Mouse (Mus musculus): ENCODE measurements around the gene Prickle2.

Prickle2 gene

DNA sequence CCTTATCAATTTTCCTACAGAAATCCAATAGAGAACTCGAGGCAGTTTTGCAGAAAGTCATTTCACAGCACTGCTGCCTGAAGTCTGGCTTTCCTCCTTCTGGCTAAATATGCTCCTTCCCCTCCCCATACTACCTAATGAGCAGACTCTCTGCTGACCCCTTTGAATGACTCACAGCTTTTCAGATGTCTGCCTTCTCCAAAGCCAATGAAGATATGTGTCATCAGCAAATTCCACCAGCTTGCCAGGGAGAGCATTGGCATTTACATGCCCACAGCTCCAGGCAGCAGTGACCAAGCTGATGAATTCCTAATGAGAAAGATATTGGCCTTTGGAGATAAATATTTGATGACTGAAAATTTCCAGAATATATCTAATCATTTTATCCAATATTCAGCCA lies 121.9 kb downstream of the Prickle2 start:
- DNase-seq (ENCODE audit: low read depth), result no peak

DNA sequence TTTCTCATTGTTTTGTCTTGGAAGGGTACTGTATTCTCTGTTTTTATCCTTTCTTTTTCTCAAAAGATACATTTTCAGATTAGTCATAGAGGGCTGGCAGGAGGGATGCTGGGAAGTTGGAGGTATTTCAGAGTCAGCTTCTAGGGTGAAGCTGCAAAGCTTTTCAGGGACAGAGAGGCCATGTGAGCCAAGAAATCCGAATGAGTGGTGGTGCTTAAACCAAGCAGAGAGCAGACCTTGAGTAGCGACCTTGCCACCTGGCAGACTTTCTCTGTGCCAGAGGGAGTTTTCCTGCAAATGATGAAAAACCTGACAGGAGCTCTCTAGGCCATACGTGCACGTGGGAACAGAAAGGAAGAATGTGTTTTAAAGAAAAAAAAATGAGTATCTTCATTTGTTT lies 130.7 kb downstream of the Prickle2 start:
- DNase-seq (ENCODE audit: low read depth), result no peak

DNA sequence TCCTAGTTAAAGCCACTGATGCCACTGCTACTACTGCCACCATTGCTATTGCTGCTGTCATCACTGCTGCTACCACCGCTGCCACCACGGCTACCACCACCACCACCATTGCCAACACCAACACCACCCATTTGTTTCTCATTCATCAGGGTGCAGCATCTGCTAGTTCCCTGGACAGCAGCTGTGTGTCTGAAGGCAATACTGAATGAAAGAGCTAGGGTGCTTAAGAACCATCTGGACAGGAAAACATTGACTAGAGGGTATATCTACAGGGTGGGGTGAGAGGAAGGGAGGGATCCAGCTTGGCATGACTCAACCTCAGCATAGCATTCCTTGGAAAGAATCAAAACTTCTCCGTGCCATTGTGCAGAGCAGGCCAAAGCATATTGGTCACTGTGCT lies 133.8 kb downstream of the Prickle2 start:
- no peak for DNase-seq (ENCODE audit: low read depth)

DNA sequence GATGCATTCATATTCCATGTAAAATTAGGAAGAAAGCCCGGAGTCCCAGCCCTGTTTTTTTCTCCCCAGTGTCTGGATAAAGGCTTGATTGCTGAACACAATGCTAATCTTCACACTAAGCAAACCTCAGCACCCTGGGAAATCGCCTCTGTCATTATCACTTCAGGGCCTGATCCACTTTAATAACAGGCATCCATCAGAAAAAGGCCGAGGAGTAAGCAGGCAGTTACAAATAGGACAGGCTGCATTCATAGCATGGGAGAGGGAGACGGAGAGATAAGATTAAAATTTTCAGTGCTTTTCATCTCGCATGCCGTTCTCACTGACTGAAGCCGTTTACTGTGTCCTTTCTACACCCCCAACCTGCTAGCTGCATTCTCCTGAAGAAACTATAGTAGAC lies 135.9 kb downstream of the Prickle2 start:
- DNase-seq (ENCODE audit: low read depth), result no peak

DNA sequence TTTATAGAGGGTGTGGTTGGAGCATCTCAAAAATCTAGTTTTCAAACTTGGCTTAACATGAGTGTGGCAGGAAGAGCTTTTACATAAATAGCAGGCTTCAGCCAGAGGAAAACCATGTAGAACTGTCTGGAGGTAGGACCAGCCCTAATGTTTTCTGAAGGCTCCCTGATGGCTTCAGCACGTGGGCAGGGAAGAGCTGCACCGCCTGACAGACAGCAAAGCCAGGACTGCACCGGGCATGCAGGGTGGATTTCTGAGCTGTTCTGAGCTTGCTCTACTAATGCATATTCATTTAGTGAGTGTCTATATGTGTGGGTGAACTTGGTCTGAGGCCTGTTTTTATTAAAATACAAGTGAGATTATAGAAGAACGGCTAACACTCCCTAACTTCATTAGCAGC lies 136.7 kb downstream of the Prickle2 start:
- DNase-seq (ENCODE audit: low read depth), result no peak

DNA sequence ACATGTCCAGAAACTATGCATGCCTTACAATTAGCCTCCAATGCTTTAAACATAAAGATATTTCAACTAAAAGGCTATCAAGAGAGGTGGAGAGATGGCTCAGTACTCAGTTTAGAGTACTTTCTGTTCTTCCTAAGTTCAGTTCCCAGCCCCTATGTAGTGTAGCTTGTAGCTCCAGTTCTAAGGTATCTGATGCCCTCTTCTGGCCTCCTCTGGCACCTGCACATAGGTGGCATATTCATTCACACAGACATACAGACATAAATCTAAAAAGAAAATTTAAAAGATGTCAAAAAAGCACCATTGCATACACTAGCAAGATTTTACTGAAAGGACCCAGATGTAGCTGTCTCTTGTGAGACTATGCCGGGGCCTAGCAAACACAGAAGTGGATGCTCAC lies 146.7 kb downstream of the Prickle2 start:
- no peak for DNase-seq (ENCODE audit: low read depth)

DNA sequence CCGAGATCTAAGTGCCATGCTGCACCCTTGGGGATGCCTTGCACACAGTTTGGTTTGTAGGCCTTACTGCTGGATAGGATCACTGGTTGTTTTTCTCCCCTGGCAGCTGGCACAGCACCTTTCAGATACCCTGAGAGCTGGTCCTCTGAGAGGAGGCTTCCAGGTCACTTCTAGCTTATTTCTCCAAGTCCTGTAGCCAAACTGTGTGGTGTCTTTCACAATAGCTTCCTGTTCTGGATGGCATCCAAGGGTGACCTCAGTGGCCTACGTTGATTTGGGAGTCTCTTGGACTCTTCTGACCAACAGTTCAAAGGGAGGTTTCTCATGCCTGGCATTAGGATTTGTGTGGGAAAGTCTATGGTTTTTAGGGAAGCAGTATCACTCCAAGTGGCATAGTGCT lies 150.3 kb downstream of the Prickle2 start:
- no peak for DNase-seq (ENCODE audit: low read depth)

DNA sequence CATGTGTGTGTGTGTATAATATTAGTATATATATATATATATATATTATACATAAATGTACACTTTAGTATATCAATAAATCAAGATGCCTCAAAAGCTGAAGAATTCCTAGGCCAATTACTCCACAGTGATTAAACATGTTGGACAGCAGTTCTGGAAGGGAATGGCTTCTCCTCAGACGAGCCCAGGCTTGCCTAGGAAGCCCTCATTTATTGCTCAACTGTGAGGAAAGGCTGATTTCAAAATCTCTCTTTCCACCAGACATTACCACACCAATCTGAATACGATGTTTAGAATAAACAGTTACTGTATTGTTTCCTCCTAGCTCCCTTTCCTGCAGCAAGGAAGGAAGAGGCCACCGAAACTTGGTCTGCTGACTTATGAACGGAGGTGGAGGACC lies 152.9 kb downstream of the Prickle2 start:
- DNase-seq (ENCODE audit: low read depth), result no peak

DNA sequence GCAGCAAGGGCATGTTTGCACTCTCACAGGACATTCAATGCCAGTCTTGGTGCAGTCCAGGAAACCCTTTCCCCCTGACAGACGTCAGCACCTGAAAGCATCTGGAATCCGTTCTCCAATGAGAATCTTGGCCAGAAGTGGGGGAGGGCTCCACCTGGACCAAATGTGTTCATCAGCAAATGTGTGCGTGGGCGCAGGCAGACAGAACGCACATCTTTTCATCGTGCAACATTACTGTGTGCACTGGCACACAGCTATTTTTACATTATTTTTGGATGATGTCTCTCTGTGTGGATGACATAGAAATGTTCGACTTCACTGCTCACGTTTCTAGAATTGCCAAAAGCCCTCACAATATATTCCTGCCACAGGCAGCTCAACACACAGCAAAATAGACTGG lies 156.7 kb downstream of the Prickle2 start:
- no peak for DNase-seq (ENCODE audit: low read depth)

DNA sequence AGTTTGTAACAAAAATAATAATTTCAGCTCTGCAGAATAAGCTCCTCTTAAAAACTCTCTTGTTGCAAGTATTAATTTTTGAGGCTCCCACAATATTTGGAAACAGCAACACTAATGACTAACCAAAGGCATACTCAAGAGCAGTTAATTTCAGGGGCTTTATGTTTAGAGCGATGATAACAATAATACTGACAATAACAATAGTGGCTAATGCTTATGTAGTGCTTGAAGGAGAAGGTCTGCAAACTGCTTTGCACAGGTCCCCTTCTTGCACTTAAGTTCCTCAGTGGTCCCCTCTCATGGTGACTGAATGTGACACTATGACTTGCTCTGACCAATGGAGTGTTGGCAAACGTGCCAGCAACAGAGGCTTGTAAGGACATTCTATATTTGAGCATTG lies 160.8 kb downstream of the Prickle2 start:
- no peak for DNase-seq (ENCODE audit: low read depth)

DNA sequence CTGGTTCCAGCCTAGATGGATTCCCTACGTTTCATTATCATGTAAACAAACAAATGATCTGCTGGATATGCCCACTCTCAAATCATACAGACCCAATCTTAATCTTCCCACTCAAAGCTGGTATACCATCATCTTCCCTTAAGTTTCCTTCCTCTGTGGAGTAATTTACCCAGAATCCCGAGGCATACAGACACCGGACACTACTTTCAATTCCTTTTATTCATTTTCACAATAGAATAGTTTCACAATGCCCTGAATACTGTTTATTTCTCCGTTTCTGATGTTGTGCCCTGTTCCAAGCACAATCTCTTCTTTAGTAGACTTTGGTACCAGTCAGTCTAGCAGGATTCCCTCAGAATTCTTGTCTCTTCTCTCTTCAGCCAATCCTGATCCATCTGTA lies 162.1 kb downstream of the Prickle2 start:
- no peak for DNase-seq (ENCODE audit: low read depth)

DNA sequence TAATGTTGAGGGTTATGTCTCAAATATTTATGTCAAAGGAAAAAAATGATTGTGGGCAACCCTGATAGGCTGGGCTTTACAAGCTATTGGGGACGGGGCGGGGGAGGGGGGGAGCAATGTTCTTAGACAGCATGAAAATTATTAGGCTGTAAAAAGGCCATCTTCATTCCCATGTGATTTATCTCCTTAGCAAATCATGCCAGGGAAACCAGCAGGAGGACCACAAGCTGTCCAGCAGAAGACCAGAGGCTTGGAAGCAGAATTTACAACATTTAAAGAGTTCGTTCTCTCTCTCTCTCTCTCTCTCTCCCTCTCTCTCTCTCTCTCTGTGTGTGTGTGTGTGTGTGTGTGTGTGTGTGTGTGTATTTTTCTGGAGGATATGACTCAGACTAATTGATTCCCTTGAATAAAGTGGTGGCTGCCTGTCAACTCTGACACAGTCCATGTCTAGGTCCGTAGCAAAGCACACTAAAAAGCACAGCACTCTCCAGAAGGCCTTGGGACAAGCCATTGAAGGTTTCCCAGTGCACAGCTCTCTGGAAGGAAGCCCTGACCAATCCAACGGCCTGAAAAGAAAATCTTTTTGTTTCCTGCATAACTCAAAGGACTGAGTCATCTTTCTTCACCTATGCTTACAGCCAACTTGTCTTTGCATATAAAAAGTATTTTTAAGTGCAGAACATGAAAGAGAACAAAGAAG lies 163.4 kb downstream of the Prickle2 start:
- no peak for DNase-seq (ENCODE audit: low read depth)

DNA sequence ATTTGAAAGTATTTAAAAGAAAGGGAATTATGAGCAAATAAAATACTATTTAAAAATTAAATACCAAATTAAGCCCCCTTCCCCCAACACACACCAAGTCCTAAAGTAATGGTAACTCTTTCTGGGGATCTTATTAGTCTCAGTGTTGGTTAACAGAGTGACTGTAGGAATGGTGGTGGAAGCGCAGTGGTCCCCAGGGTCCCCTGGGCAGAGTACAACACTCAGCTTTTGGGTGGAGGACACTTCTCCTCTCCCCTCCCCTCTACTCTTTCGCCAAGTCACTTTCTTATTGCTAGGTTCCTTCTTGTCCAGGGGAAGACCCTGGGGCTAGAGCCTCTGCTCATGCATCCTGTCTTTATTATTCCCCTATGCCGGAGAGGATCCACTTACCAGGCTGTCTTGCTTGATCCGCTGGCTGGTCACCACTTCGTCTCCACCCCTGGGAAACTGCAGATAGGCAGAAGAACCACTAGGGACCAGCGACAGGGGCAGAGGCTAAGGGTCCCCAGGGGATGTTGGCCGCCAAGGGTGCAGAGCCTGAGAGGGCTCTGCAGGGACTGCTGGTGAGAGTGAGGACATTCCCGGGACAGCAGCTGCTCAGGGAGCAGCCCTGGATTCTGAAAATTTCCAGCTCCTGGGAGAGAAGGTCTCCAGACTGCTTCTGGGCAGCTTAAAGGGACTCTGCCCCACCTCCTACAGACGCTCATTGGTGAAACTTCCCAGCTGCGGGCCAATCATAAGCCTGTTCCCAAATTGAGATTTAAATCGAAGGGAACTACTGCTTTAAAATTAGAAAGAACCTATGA lies 171.5 kb downstream of the Prickle2 start:
- no peak for DNase-seq (ENCODE audit: low read depth)

DNA sequence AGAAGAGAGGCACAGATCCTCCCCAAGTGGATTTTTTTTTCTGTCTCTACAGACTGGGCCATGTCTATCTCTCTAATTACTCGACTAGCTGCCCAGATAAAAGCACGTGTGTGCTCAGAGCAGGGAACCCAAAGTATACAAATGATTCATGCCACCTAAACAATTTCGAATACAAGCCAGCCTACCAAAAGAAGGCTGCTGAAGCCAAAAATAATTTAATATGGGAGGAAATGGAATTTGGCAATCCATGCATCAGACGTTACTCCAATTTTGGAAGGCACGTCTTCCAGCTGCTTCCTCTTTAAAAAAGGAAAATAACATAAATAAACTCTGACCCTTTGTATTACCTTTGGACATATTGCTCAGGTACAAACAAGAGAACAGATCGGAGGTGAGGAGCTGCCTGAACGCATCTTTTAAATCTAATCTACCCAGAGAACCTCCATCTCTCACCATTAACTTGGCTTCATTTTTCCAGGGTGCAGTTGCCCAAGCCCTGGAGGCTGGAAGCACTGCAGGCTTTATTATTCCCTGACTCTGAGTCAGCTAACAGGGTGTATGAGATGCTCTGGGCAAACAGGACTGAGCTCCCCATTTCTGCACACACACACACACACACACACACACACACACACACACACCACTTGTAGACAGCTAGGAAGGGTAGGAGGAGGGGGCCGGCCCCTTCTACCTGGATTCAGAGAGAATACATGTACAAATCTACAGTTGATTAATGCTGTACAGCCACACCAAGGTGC lies 172.5 kb downstream of the Prickle2 start:
- no peak for DNase-seq (ENCODE audit: low read depth)

DNA sequence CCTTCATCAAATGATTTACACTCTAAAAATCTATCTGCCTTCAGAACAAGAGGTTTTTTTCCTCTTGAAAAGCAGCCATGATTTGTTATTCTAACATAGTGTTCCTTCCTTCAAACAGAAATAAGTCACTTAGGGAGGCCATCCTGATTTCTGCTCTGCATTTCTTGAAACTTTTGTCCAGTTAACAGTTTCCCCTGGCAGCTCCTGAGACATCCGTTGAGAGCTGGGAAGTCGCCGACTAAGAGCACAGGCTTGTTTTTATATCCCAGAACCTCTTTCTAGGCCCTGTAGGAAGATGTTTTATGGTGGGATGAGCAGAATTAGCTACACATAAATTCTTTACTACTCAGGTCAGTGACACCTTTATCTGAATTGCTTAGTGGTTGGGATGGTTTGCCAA lies 173.1 kb downstream of the Prickle2 start:
- DNase-seq (ENCODE audit: low read depth), result no peak

DNA sequence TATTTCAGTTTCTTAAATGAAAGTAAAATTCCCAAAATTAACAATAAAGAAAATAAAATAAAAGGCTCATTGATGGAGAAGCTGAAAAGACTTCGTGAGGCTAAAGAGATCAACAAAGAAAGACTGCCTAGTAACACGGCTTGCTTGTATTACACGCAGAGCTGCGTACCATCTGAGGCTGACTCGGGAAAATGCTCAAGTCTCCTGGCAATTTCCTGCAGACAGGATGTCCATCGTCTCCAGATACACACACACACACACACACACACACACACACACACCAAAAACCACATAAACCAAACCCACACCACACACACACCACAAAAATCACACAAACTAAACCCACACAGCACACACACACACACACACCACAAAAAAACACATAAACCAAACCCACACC lies 173.6 kb downstream of the Prickle2 start:
- DNase-seq (ENCODE audit: low read depth), result no peak

DNA sequence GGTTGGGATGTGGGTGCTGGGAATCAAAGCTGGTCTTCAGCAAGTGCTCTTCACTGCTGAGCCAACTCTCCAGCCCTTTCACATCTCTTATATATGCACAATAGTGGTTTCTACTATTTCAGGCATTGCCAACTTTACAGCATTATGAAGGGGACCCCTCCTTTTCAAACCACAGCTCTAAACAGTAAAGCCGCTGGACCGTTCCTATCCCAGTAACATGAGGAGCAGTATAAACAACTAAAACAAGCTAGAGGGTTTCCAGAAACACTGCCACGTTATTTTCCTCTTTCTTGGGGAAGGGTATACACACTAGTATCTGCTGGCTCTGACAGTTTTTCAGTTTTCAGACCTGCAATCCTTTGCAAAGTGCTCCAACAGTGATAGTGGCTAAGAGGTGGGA lies 179.7 kb downstream of the Prickle2 start:
- no peak for DNase-seq (ENCODE audit: low read depth)

DNA sequence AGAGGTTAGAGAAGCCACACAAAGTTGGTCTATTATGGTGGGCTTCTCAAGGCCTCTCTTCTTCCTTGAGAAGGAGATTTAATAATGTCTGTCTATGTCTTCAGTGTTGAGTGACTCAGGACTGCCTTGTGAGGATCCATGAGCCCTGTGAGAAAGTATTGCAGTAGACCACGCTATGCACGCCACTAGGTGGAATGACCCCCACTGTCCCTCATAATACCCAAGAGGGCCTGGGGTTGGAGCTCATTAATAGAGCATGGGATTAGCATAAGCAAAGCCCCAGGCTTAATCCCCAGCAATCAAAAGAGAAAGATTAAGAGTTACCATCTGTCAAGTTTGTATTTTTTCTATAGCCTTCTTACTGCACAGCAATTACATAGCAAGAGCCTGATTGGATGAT lies 180.3 kb downstream of the Prickle2 start:
- DNase-seq (ENCODE audit: low read depth), result no peak

DNA sequence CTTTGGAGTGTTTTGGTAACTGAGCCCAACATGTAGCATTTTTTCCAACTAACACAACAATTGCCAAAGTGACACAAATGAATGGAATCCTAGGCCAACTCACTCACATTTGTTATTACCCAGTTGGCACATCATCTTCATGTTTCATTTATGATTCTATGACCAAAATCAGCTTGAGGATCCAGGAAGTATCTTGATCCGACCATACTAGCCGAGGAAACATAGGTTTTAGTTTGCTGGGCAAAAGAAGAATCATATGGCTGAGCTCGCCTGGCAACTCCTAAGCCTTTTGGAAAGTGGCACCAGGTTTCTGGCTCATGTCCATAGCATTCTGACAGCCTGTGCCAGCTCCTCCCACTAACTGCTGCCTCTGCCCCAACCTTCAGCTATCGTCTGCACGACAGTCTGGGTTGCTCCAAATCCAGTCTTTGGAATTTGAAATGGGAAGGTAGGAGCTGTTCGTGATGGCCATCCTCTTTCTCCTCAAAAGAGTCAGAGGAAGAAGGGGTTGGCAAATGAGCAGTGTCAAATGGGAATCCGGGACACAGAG lies 184.4 kb downstream of the Prickle2 start:
- DNase-seq (ENCODE audit: low read depth), result no peak

DNA sequence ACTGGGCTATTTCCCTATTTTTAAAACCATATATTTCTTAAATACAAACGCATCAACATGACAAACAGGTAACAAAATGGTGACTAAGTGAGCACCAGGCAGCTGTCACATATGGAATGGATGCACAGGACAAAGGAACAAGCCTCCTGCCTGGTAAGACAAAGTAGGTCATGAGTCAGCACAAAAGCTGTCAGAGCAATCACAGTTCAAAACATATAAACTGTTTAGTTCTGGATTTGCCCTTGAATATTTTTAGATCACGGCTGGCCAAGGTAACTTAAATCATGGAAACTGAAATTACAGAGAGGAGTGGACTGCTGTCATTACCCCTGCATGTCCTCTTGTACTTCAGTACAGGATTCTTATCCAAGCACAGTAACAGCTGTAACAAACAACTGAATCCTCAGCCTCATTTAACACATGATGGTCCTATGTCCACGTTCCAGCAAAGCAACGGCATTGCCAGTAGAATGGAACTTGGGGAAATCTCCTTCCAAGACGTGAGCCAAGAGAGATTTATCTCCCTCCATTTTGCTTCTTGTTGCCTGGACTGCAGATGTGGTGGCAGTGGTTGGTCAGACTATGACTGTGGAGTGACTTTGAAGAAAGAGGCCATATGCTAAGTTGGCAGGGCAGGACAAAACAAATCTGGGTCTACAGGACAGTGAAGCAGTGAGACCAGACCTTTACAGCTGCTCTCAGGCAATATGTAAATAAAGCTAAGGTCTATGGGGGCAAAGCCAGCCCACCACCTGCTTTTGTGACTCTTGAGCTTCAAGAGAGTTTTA lies 185.7 kb downstream of the Prickle2 start:
- no peak for DNase-seq (ENCODE audit: low read depth)

DNA sequence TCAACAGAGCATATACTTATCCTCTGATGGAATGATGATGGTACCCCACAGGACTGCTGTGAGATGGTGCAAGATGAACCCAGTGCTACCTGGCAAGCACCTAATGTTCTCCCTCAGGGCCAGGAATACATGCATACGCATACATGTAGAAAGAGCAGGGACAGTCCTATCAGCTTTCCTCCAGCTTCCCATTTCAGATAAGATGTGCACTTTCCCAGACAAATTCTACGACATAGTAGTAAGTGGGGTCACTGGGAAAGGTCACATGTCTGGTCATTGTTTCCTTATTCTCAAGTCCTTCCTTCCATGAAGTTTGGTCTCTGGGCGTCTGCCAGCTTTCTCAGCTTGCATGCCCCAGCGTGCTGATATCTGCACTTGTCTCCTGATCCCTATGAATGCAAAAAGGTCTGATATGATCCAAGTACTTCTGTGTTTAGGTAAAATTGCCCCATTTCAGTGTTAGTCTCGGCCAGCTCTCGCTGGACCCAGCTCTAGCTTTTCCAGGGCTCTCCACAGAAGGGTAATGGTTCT lies 187.5 kb downstream of the Prickle2 start:
- no peak for DNase-seq (ENCODE audit: low read depth)

DNA sequence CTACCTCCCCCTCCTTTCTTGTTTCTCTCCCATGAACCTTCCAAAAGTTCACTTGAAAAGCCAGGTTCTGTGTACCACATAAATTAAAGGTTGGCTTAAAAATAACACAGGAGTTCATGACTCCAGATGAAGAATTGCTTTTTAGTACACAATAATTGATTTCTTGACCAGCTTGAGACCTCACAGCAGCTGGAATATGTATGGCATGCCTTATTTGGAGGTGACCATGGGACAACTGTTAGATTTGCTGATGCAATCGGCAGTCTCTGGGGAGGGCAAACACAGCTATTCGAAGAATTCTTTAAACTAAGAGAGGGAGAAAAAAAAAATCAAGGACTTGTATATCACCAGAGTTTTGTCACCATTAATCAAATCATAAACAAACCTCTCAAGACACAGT lies 189.0 kb downstream of the Prickle2 start:
- no peak for DNase-seq (ENCODE audit: low read depth)
